In genomic region chr4:148041611-148042191, GRCm38 (mm10) we compare ENCODE assay signal across 9 mouse cellular contexts. TPM values are rescaled to one million over a fixed set of nuclear protein-coding genes. Genes with fewer than 3 reads are reported as not detected.
DNase-seq lines count a peak whose midpoint lies in the region; ATAC-seq and TF ChIP-seq lines count a peak whose summit lies in the region.
"Had no signal": no experiment of that assay in that cellular context is flagged by ENCODE, and none has a peak within 500 bp of the region (broad histone marks: within the 10 kb centered on the region; RNA-seq: fewer than 3 reads in every experiment).

No protein-coding gene starts in this region.

- H3K4me2 ChIP-seq in intestine, embryonic 16.5 days (ENCODE audit: low read depth, low read length), result peak overlapping the region; percentile 87
- peak overlapping the region; percentile 96 for H3K4me2 ChIP-seq in liver, embryonic 16.5 days (ENCODE audit: low read depth, low read length)
- peak overlapping the region; percentile 68 for H3K4me2 ChIP-seq in neural tube, embryonic 14.5 days (ENCODE audit: low read depth, low read length)

- DNase-seq in layer of hippocampus, adult 2 months (ENCODE audit: low spot score in 2 of 2), result no peak
- no peak for DNase-seq in layer of hippocampus, adult 11-12 months (ENCODE audit: low spot score)
- DNase-seq in heart, adult 11 months, result peak; percentile 97
- DNase-seq in left cerebral cortex, adult 18-20 months (ENCODE audit: low spot score in 2 of 2), result no peak

- ATAC-seq in intestine, embryonic 16.5 days, result no peak
- no peak for ATAC-seq in liver, embryonic 16.5 days (ENCODE audit: low read depth)
- no peak for ATAC-seq in neural tube, embryonic 14.5 days (ENCODE audit: low read depth)

- peaks cover 7% of the 10 kb centered on the region; the same call in 1 of the 2 replicates for H3K36me3 ChIP-seq in intestine, embryonic 16.5 days (ENCODE audit: control insufficient read depth, insufficient read depth, low read length)
- peaks cover 11% of the 10 kb centered on the region for H3K36me3 ChIP-seq in liver, embryonic 16.5 days (ENCODE audit: control insufficient read depth, insufficient read depth)
- no peaks in the 10 kb centered on the region; the same call in 1 of the 2 replicates for H3K36me3 ChIP-seq in neural tube, embryonic 14.5 days (ENCODE audit: control insufficient read depth, insufficient read depth, low read length)

- H3K9me3 ChIP-seq in intestine, embryonic 16.5 days (ENCODE audit: control insufficient read depth, low read length), result no peaks in the 10 kb centered on the region
- no peaks in the 10 kb centered on the region for H3K9me3 ChIP-seq in liver, embryonic 16.5 days (replicated peaks; ENCODE audit: control insufficient read depth, low read length)
- H3K9me3 ChIP-seq in neural tube, embryonic 14.5 days (ENCODE audit: control insufficient read depth, low read length), result no peaks in the 10 kb centered on the region

- peak overlapping the region; percentile 97 for H3K27ac ChIP-seq in layer of hippocampus, adult 2 months
- H3K27ac ChIP-seq in bone marrow, adult 2 months (ENCODE audit: control insufficient read depth, insufficient read depth, low read depth, low read length, poor library complexity), result 0 out of 2 replicates have a peak overlapping the region, but pooled peaks have one; percentile 2
- H3K27ac ChIP-seq in intestine, embryonic 16.5 days (ENCODE audit: low read length), result peak overlapping the region; percentile 62
- H3K27ac ChIP-seq in liver, embryonic 16.5 days (ENCODE audit: low read length), result peak overlapping the region; percentile 95
- peak overlapping the region; percentile 55 for H3K27ac ChIP-seq in neural tube, embryonic 14.5 days (ENCODE audit: low read depth, low read length)

- peak overlapping the region; percentile 71 for H3K9ac ChIP-seq in intestine, embryonic 16.5 days (ENCODE audit: low read depth, low read length)
- H3K9ac ChIP-seq in liver, embryonic 16.5 days (ENCODE audit: low read depth, low read length), result peak overlapping the region; percentile 78
- peak overlapping the region; percentile 51 for H3K9ac ChIP-seq in neural tube, embryonic 14.5 days (replicated peaks; ENCODE audit: low read depth, low read length)

- 0 out of 2 replicates have a peak, but pooled peaks have one; percentile 18 for TF ChIP-seq POLR2A in bone marrow, adult 2 months (IDR thresholded peaks at IDR 0.05; ENCODE audit: borderline replicate concordance, control insufficient read depth, low read depth, low read length)

- no peak for TF ChIP-seq CTCF in layer of hippocampus, adult 2 months (conservative IDR thresholded peaks at IDR 0.05)
- TF ChIP-seq CTCF in bone marrow, adult 2 months (IDR thresholded peaks at IDR 0.05; ENCODE audit: control insufficient read depth, insufficient read depth, low read length), result no peak

- no peaks in the 10 kb centered on the region for H3K27me3 ChIP-seq in intestine, embryonic 16.5 days (replicated peaks; ENCODE audit: control insufficient read depth, insufficient read depth, low read length)
- no peaks in the 10 kb centered on the region for H3K27me3 ChIP-seq in liver, embryonic 16.5 days (ENCODE audit: control insufficient read depth, insufficient read depth, low read depth, low read length)
- H3K27me3 ChIP-seq in neural tube, embryonic 14.5 days (ENCODE audit: control insufficient read depth, insufficient read depth, low read length), result no peaks in the 10 kb centered on the region

- H3K4me1 ChIP-seq in bone marrow, adult 2 months (ENCODE audit: control insufficient read depth, insufficient read depth, low read length), result peaks cover 3% of the 10 kb centered on the region; the same call in 1 of the 2 replicates
- peaks cover 38% of the 10 kb centered on the region for H3K4me1 ChIP-seq in intestine, embryonic 16.5 days (ENCODE audit: control insufficient read depth, insufficient read depth, low read length)
- H3K4me1 ChIP-seq in liver, embryonic 16.5 days (ENCODE audit: control insufficient read depth, low read depth, low read length), result peaks cover 79% of the 10 kb centered on the region
- peaks cover 28% of the 10 kb centered on the region for H3K4me1 ChIP-seq in neural tube, embryonic 14.5 days (ENCODE audit: control insufficient read depth, insufficient read depth, low read length)

- 5% methylated on average over 16 of the region's 16 CpGs for WGBS in bone marrow, adult 2 months
- WGBS in intestine, embryonic 16.5 days, result 4% methylated on average over 16 of the region's 16 CpGs
- WGBS in liver, embryonic 16.5 days (ENCODE audit: insufficient replicate concordance), result 10% methylated on average over 16 of the region's 16 CpGs
- 9% methylated on average over 16 of the region's 16 CpGs for WGBS in neural tube, embryonic 14.5 days

- peak overlapping the region; percentile 84 for H3K4me3 ChIP-seq in layer of hippocampus, adult 2 months
- peak overlapping the region; percentile 40 for H3K4me3 ChIP-seq in bone marrow, adult 2 months (replicated peaks; ENCODE audit: control insufficient read depth, low read depth, low read length)
- peak overlapping the region; percentile 57 for H3K4me3 ChIP-seq in intestine, embryonic 16.5 days (ENCODE audit: low read length)
- H3K4me3 ChIP-seq in liver, embryonic 16.5 days (ENCODE audit: low read depth, low read length), result peak overlapping the region; percentile 89
- H3K4me3 ChIP-seq in neural tube, embryonic 14.5 days (ENCODE audit: low read depth, low read length), result peak overlapping the region; percentile 39

RNA-seq across cellular contexts. Expression of gene Mthfr, which starts 2.8 kb away (rescaled TPM):
- 10 to 100 TPM; 33.5 to 37.2 TPM for total RNA-seq in layer of hippocampus, adult 2 months (2021)
- polyA plus RNA-seq in bone marrow, adult 2 months (2011; ENCODE audit: insufficient read depth, insufficient read length, low replicate concordance, missing spikeins), result 5.2 and 9.6 TPM in 2 replicates
- 14.3 and 19.4 TPM in 2 replicates for polyA plus RNA-seq in intestine, embryonic 16.5 days (2015; fragmentation: Nextera tagmentation; extraction: Ambion mirVana)
- 10.9 and 11.9 TPM in 2 replicates for polyA plus RNA-seq in liver, embryonic 16.5 days (2015; fragmentation: Nextera tagmentation; extraction: Ambion mirVana)
- polyA plus RNA-seq in neural tube, embryonic 14.5 days (2014; fragmentation: Nextera tagmentation; extraction: Ambion mirVana), result 16.5 and 20.3 TPM in 2 replicates
- 10 to 100 TPM; 29.3 to 34.3 TPM for total RNA-seq in left cerebral cortex, adult 18-20 months (2021)

RNA-seq across cellular contexts. Expression of gene Clcn6, which starts 3.1 kb away (rescaled TPM):
- total RNA-seq in layer of hippocampus, adult 2 months (2021), result 10 to 100 TPM; 77.0 to 77.6 TPM
- 3.4 and 6.8 TPM in 2 replicates for polyA plus RNA-seq in bone marrow, adult 2 months (2011; ENCODE audit: insufficient read depth, insufficient read length, low replicate concordance, missing spikeins)
- 4.5 TPM in 2 replicates for polyA plus RNA-seq in intestine, embryonic 16.5 days (2015; fragmentation: Nextera tagmentation; extraction: Ambion mirVana)
- polyA plus RNA-seq in liver, embryonic 16.5 days (2015; fragmentation: Nextera tagmentation; extraction: Ambion mirVana), result 1.4 and 1.8 TPM in 2 replicates
- polyA plus RNA-seq in neural tube, embryonic 14.5 days (2014; fragmentation: Nextera tagmentation; extraction: Ambion mirVana), result 25.8 and 30.6 TPM in 2 replicates
- 10 to 100 TPM; 93.9 to 94.5 TPM for total RNA-seq in left cerebral cortex, adult 18-20 months (2021)

RNA-seq across cellular contexts. Expression of gene Nppa, which starts 41.2 kb away (rescaled TPM):
- not detected for total RNA-seq in layer of hippocampus, adult 2 months (2021)
- not detected in 2 replicates for polyA plus RNA-seq in bone marrow, adult 2 months (2011; ENCODE audit: insufficient read depth, insufficient read length, low replicate concordance, missing spikeins)
- 0.22 and 0.51 TPM in 2 replicates for polyA plus RNA-seq in intestine, embryonic 16.5 days (2015; fragmentation: Nextera tagmentation; extraction: Ambion mirVana)
- polyA plus RNA-seq in liver, embryonic 16.5 days (2015; fragmentation: Nextera tagmentation; extraction: Ambion mirVana), result not detected in 2 replicates
- 2.4 and 2.6 TPM in 2 replicates for polyA plus RNA-seq in neural tube, embryonic 14.5 days (2014; fragmentation: Nextera tagmentation; extraction: Ambion mirVana)
- total RNA-seq in left cerebral cortex, adult 18-20 months (2021), result under 1 TPM in 1 of 2 experiments, not detected in 1; 0.40 TPM

RNA-seq across cellular contexts. Expression of gene Agtrap, which starts 46.1 kb away (rescaled TPM):
- 1 to 10 TPM; 7.2 to 9.8 TPM for total RNA-seq in layer of hippocampus, adult 2 months (2021)
- polyA plus RNA-seq in bone marrow, adult 2 months (2011; ENCODE audit: insufficient read depth, insufficient read length, low replicate concordance, missing spikeins), result 10.0 and 20.9 TPM in 2 replicates
- 19.6 and 22.2 TPM in 2 replicates for polyA plus RNA-seq in intestine, embryonic 16.5 days (2015; fragmentation: Nextera tagmentation; extraction: Ambion mirVana)
- 9.2 and 9.4 TPM in 2 replicates for polyA plus RNA-seq in liver, embryonic 16.5 days (2015; fragmentation: Nextera tagmentation; extraction: Ambion mirVana)
- 2.6 and 5.5 TPM in 2 replicates for polyA plus RNA-seq in neural tube, embryonic 14.5 days (2014; fragmentation: Nextera tagmentation; extraction: Ambion mirVana)
- total RNA-seq in left cerebral cortex, adult 18-20 months (2021), result 10 to 100 TPM in 1 of 2 experiments, 1 to 10 TPM in 1; 6.6 to 10.1 TPM

RNA-seq across cellular contexts. Expression of gene Nppb, which starts 56.1 kb away (rescaled TPM):
- not detected for total RNA-seq in layer of hippocampus, adult 2 months (2021)
- not detected in 2 replicates for polyA plus RNA-seq in bone marrow, adult 2 months (2011; ENCODE audit: insufficient read depth, insufficient read length, low replicate concordance, missing spikeins)
- not detected in 2 replicates for polyA plus RNA-seq in intestine, embryonic 16.5 days (2015; fragmentation: Nextera tagmentation; extraction: Ambion mirVana)
- polyA plus RNA-seq in liver, embryonic 16.5 days (2015; fragmentation: Nextera tagmentation; extraction: Ambion mirVana), result not detected in 2 replicates
- 0.36 and 0.55 TPM in 2 replicates for polyA plus RNA-seq in neural tube, embryonic 14.5 days (2014; fragmentation: Nextera tagmentation; extraction: Ambion mirVana)
- not detected for total RNA-seq in left cerebral cortex, adult 18-20 months (2021)
- polyA plus RNA-seq: large intestine, adult 2 months had no signal

Comparison
In these comparisons a context has a peak if more than half of its experiments do, and no peak if none do; other contexts are left out.
1. H3K27ac ChIP-seq: peak in every context shown above with its lines; median percentile 97 in layer of hippocampus, adult 2 months; 95 in liver, embryonic 16.5 days; 62 in intestine, embryonic 16.5 days; 55 in neural tube, embryonic 14.5 days; 2 in bone marrow, adult 2 months.
2. H3K4me3 ChIP-seq: peak in every context shown above with its lines; median percentile 89 in liver, embryonic 16.5 days; 84 in layer of hippocampus, adult 2 months; 57 in intestine, embryonic 16.5 days; 40 in bone marrow, adult 2 months; 39 in neural tube, embryonic 14.5 days.